Mouse (Mus musculus) kidney, embryonic 16.5 days (tissue): ENCODE results near the gene Pianp. TPM values are rescaled to one million over a fixed set of nuclear protein-coding genes. Genes with fewer than 3 reads are reported as not detected.

Experiments used
- ATAC-seq: fragments of 200-750 bp; cut with Nextera tagmentation; 2 replicates; pipeline ENCODE4 v1.8.0; 2017; ENCODE audit warnings: moderate TSS enrichment; ENCODE audit not compliant: low FRiP score, low TSS enrichment
- H3K27ac ChIP-seq: fragments of 300-500 bp; sonication (generic); 2 replicates; pipeline ENCODE4 v1.5.1; 2014; ENCODE audit warnings: low read length
- H3K27me3 ChIP-seq: fragments of 300-500 bp; sonication (generic); 2 replicates; pipeline ENCODE4 v1.6.1; 2014; ENCODE audit warnings: low read length, control low read depth, mixed read lengths; ENCODE audit not compliant: insufficient read depth
- H3K36me3 ChIP-seq: fragments of 300-500 bp; sonication (generic); 2 replicates; pipeline ENCODE4 v1.6.1; 2014; ENCODE audit warnings: low read length, control low read depth, mixed read lengths; ENCODE audit not compliant: insufficient read depth
- H3K4me1 ChIP-seq: fragments of 300-500 bp; sonication (generic); 2 replicates; pipeline ENCODE4 v1.6.1; 2014; ENCODE audit warnings: low read length, control low read depth, mixed read lengths; ENCODE audit not compliant: insufficient read depth
- H3K4me2 ChIP-seq: fragments of 300-500 bp; sonication (generic); replicated peaks from 2 replicates; pipeline ENCODE4 v1.6.1; 2014; ENCODE audit warnings: low read depth, low read length
- H3K4me3 ChIP-seq: fragments of 300-500 bp; sonication (generic); 2 replicates; pipeline ENCODE4 v1.5.1; 2014; ENCODE audit warnings: mild to moderate bottlenecking, low read length
- H3K9ac ChIP-seq: fragments of 300-500 bp; sonication (generic); replicated peaks from 2 replicates; pipeline ENCODE4 v1.6.1; 2014; ENCODE audit warnings: low read length
- H3K9me3 ChIP-seq: fragments of 300-500 bp; sonication (generic); 2 replicates; pipeline ENCODE4 v1.6.1; 2016; ENCODE audit warnings: low read length, control low read depth
- WGBS: fragments of 180-500 bp; shearing (Covaris S2); extraction: QIAGEN DNeasy Blood & Tissue Kit; methylation state at CpG from one replicate; pipeline ENCODE4 v1.1.7; 2014; 5-methylcytosine and 5-hydroxymethylcytosine counted together
- polyA plus RNA-seq: library from polyadenylated mRNA; unstranded; fragments of >200 nt; fragmentation: Nextera tagmentation; extraction: Ambion mirVana; gene quantifications from 2 replicates; pipeline ENCODE4 v1.2.1, GENCODE M21; 2015

Pianp gene
- polyA plus RNA-seq, 1 experiment from 2014 or later = 2.3 TPM

DNA sequence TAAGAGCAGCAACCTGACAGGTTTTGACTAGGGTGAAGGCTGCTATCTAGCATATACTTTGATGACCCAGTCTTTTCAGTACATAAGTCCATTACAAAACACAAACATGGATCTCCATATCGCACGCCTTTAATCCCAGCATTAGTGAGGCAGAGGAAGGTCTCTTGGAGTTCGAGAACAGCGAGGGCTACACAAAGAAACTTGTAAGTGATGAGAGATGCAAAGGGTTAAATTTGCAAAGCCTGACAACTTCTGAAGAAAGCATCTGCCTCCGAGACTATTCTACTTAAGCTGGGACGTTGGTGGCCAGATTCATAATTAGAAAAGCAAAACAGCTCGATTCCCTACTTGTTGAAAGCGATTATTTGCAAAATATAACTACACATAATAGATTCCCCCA, 42.6 kb downstream of the Pianp start:
- Histone ChIP-seq H3K36me3 (peaks cover 40% of the 10 kb centered on the region), H3K9ac (peak overlapping the region; percentile 53), H3K4me2 (peak overlapping the region; percentile 58), H3K4me3 (peak overlapping the region; percentile 66), H3K4me1 (peaks cover 9% of the 10 kb centered on the region), H3K27ac (peak overlapping the region; percentile 84), H3K27me3 (no peaks in the 10 kb centered on the region), H3K9me3 (no peaks in the 10 kb centered on the region)
- peak; percentile 7; the same call in 1 of the 2 replicates for ATAC-seq
- 8% methylated on average over 8 of the region's 8 CpGs for WGBS

DNA sequence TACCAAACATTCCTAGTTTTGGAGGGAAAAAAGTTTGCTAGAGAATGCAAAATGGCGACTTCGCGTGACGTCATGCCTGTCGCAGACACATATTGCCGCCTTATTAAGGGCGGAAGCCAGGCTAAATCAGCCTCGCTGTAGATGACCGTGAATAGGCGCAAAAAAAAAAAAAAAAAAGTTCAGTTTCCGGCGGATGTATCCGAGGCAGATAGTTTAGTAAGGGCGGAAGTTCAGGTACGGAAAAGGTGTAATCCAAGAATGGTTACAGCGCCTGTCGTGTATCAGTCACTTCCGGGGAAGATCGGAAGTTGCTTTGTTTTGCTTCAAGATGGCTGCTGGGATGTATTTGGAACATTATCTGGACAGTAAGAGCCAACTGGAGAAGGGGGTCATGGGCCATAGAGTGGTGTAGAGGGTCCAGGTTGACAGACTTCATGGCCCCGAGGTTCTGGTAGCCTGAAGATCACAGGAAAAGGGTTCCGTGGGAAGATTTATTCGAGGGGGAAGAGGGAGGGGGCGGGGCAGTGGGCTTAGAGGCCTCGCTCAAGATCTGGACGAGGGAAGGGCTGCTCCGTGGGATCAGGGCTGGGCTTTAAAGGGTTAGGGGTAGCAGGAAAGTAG, 43.1 kb downstream of the Pianp start, which contains the start of gene Ing4:
Gene Ing4, plus strand, starts transcription at position 228 of the 621 bp plus-strand sequence.
- peak within 1 kb of the TSS; percentile 75 for H3K9ac ChIP-seq
- peak; percentile 97 for ATAC-seq
- under 1% methylated on average over 26 of the region's 26 CpGs for WGBS
- H3K4me2 ChIP-seq = peak within 1 kb of the TSS; percentile 81
- H3K27ac ChIP-seq = peak within 1 kb of the TSS; percentile 84
- no peaks in the 10 kb centered on the region for H3K9me3 ChIP-seq
- no peaks in the 10 kb centered on the region for H3K27me3 ChIP-seq
- peak within 1 kb of the TSS; percentile 66 for H3K4me3 ChIP-seq
- H3K4me1 ChIP-seq = peaks cover 9% of the 10 kb centered on the region
- peaks cover 44% of the 10 kb centered on the region for H3K36me3 ChIP-seq

DNA sequence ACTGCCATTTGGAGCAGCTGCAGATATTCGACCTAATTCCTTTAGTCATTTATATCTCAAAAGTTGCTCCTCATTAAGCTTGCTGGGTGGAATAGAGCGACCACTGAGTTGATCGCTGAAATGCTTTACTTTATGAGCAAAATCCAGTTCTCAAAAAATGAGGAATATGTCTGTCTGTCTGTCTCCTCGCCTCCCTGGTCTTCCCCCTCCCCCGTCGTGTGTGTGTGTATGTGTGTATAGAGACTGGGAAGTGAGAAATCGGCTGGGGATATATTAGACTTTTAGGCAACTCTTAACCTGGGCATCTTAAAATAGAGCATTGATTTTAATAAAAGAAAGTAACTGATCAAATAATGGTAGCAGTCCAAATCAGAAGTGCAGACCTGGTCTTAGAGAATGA, 43.7 kb downstream of the Pianp start:
- Histone ChIP-seq H3K9me3 (no peaks in the 10 kb centered on the region), H3K36me3 (peaks cover 44% of the 10 kb centered on the region), H3K4me2 (peak overlapping the region; percentile 81), H3K9ac (peak overlapping the region; percentile 75), H3K27ac (peak overlapping the region; percentile 69), H3K4me1 (peaks cover 9% of the 10 kb centered on the region), H3K4me3 (peak overlapping the region; percentile 66), H3K27me3 (no peaks in the 10 kb centered on the region)
- 17% methylated on average over 7 of the region's 7 CpGs for WGBS
- no peak for ATAC-seq

DNA sequence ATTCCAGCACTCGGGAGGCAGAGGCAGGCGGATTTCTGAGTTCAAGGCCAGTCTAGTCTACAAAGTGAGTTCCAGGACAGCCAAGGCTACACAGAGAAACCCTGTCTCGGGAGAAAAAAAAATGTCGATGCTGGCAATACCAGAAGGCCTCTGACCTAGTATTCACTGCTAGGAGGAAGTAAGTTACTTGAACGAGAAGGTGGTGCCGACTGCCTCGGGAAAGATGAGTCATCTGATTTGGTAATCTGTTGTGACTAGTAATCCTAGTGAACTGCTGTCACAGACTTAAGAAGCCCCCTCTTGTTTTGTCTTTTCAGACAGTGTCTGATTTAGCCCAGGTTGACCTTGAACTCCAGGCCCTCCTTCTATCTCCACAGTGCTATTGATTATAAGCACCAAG, 44.6 kb downstream of the Pianp start:
- ATAC-seq = no peak
- Histone ChIP-seq H3K4me3 (no peak overlapping the region), H3K27me3 (no peaks in the 10 kb centered on the region), H3K27ac (no peak overlapping the region), H3K9ac (no peak overlapping the region), H3K4me2 (no peak overlapping the region), H3K9me3 (no peaks in the 10 kb centered on the region), H3K4me1 (peaks cover 9% of the 10 kb centered on the region), H3K36me3 (peaks cover 38% of the 10 kb centered on the region)
- WGBS = 88% methylated on average over 7 of the region's 7 CpGs

DNA sequence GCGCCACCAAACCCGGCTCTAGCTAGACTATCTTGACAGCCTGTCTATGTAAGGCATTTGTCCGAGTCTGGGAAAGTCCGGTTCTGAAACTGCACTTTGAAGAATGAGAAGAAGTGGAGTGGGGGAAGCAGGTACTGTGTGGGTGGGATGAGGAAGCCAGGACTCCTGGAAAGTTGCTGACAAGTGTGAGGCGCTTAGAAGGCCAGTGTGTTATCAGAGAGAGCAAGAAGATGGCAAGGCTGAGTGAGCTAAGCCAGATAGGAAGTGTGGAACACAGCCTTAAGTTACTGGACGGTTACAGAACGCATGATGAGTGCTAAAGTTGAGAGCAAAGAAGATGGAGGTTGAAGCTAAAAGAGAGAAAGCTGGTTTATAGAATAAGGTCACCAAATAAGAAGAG, 45.6 kb downstream of the Pianp start:
- H3K9ac ChIP-seq = no peak overlapping the region
- H3K36me3 ChIP-seq = peaks cover 39% of the 10 kb centered on the region
- peaks cover 9% of the 10 kb centered on the region for H3K4me1 ChIP-seq
- no peak overlapping the region for H3K4me3 ChIP-seq
- H3K4me2 ChIP-seq = no peak overlapping the region
- no peak overlapping the region for H3K27ac ChIP-seq
- H3K27me3 ChIP-seq = no peaks in the 10 kb centered on the region
- no peak for ATAC-seq
- H3K9me3 ChIP-seq = no peaks in the 10 kb centered on the region
- 94% methylated on average over 7 of the region's 7 CpGs for WGBS

DNA sequence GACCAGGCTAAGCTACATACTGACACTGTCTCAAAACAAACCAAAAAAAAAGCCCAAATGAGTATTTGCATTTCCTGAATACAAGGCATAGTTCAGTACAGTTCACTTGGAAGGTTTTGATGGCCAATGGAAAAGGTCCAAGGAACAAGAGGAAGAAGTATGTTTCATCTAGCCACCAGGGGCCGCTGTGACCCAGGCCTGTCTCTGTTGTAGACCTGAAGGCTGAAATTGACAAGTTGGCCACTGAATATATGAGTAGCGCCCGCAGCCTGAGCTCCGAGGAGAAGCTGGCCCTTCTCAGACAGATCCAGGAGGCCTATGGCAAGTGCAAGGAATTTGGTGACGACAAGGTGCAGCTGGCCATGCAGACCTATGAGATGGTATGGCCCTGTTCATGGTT, 50.2 kb downstream of the Pianp start:
- no peak overlapping the region for H3K27ac ChIP-seq
- WGBS = 33% methylated on average over 5 of the region's 5 CpGs
- no peak overlapping the region for H3K4me2 ChIP-seq
- H3K9me3 ChIP-seq = no peaks in the 10 kb centered on the region
- H3K9ac ChIP-seq = no peak overlapping the region
- peak; percentile 43; the same call in 1 of the 2 replicates for ATAC-seq
- peaks cover 74% of the 10 kb centered on the region for H3K36me3 ChIP-seq
- H3K4me1 ChIP-seq = no peaks in the 10 kb centered on the region
- H3K27me3 ChIP-seq = no peaks in the 10 kb centered on the region
- H3K4me3 ChIP-seq = no peak overlapping the region

DNA sequence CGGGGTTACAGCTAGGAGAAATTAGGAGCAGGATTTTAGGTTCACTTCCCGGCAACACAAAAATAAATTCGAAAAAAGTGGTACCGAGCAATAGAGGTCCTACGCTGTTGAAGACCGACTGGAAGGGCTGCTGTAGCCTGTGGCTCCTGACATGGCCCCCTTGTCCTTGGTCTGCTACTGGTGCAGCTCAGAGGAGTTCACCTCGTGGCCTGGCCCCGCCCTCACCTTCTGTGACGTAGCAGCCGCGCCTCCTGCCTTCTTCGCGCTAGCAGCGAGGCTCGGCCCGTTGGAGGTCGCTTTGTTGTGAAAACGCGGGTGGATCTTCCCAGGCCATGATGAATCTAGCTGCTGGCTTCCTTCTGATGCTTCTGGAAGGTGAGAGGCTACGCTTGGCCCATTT, 53.2 kb downstream of the Pianp start, which contains the start of gene Acrbp:
Gene Acrbp, plus strand, starts transcription at position 12 of the 400 bp plus-strand sequence.
- H3K4me3 ChIP-seq = no peak within 1 kb of the TSS
- WGBS = 39% methylated on average over 20 of the region's 20 CpGs
- peaks cover 78% of the 10 kb centered on the region for H3K36me3 ChIP-seq
- H3K27me3 ChIP-seq = no peaks in the 10 kb centered on the region
- no peak within 1 kb of the TSS for H3K9ac ChIP-seq
- no peak for ATAC-seq
- no peaks in the 10 kb centered on the region for H3K4me1 ChIP-seq
- no peak within 1 kb of the TSS for H3K27ac ChIP-seq
- H3K9me3 ChIP-seq = no peaks in the 10 kb centered on the region
- no peak within 1 kb of the TSS for H3K4me2 ChIP-seq

DNA sequence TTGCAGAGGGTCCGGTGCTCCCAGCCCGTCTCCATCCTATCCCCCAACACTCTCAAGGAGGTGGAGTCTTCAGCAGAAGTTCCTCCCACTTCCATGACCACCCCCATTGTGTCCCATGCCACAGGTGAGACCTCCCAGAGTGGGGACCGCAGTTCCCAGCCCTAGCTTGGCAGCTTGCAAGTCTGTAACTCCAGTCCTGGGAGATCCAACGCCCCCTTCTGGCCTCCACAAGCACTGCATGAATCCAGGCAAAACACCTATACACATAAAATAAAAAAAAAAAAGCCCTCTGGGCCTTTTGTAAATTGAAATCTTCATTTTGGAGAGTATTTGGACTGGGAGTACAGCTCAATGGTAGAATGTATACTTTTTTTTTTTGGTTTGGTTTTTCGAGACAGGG, 54.7 kb downstream of the Pianp start:
- Histone ChIP-seq H3K4me3 (no peak overlapping the region), H3K9ac (no peak overlapping the region), H3K27me3 (no peaks in the 10 kb centered on the region), H3K4me1 (no peaks in the 10 kb centered on the region), H3K9me3 (no peaks in the 10 kb centered on the region), H3K4me2 (no peak overlapping the region), H3K36me3 (peaks cover 70% of the 10 kb centered on the region), H3K27ac (no peak overlapping the region)
- WGBS = 66% methylated on average over 5 of the region's 5 CpGs
- no peak for ATAC-seq

Other genes with a start within 250 kb of the Pianp start
- 0.14 TPM in 1 of 2 replicates, not detected in the other for gene Gm45234, start 240.7 kb upstream of the Pianp start, polyA plus RNA-seq
- gene Atn1, start 240.2 kb upstream of the Pianp start, polyA plus RNA-seq = 16.4 and 20.2 TPM in 2 replicates
- gene Eno2, start 227.0 kb upstream of the Pianp start, polyA plus RNA-seq = 10.9 and 15.3 TPM in 2 replicates
- gene Lrrc23, start 217.0 kb upstream of the Pianp start, polyA plus RNA-seq = 1.0 and 1.2 TPM in 2 replicates
- gene Spsb2, start 188.0 kb upstream of the Pianp start, polyA plus RNA-seq = 20.9 and 21.5 TPM in 2 replicates
- 851 and 866 TPM in 2 replicates for gene Tpi1, start 182.4 kb upstream of the Pianp start, polyA plus RNA-seq
- 174 TPM in 2 replicates for gene Usp5, start 167.2 kb upstream of the Pianp start, polyA plus RNA-seq
- 187 and 193 TPM in 2 replicates for gene Cdca3, start 167.1 kb upstream of the Pianp start, polyA plus RNA-seq
- gene Gnb3, start 156.4 kb upstream of the Pianp start, polyA plus RNA-seq = 1.7 and 1.8 TPM in 2 replicates
- 10.4 and 19.3 TPM in 2 replicates for gene P3h3, start 138.9 kb upstream of the Pianp start, polyA plus RNA-seq
- 1.1 and 1.4 TPM in 2 replicates for gene Gpr162, start 132.7 kb upstream of the Pianp start, polyA plus RNA-seq
- gene Cd4, start 108.5 kb upstream of the Pianp start, polyA plus RNA-seq = 0.10 and 0.28 TPM in 2 replicates
- 1.3 and 2.6 TPM in 2 replicates for gene Lag3, start 85.0 kb upstream of the Pianp start, polyA plus RNA-seq
- gene Ptms, start 76.6 kb upstream of the Pianp start, polyA plus RNA-seq = 269 and 274 TPM in 2 replicates
- 366 and 380 TPM in 2 replicates for gene Mlf2, start 65.3 kb upstream of the Pianp start, polyA plus RNA-seq
- 178 and 179 TPM in 2 replicates for gene Cops7a, start 31.2 kb upstream of the Pianp start, polyA plus RNA-seq
- 13.7 and 14.7 TPM in 2 replicates for gene Zfp384, start 12.5 kb downstream of the Pianp start, polyA plus RNA-seq
- gene Ing4, start 43.1 kb downstream of the Pianp start, polyA plus RNA-seq = 152 and 158 TPM in 2 replicates
- 16.3 and 20.4 TPM in 2 replicates for gene Acrbp, start 53.0 kb downstream of the Pianp start, polyA plus RNA-seq
- 0.30 and 0.60 TPM in 2 replicates for gene Lpar5, start 71.2 kb downstream of the Pianp start, polyA plus RNA-seq
- gene Chd4, start 99.3 kb downstream of the Pianp start, polyA plus RNA-seq = 72.0 and 80.4 TPM in 2 replicates
- gene Nop2, start 135.2 kb downstream of the Pianp start, polyA plus RNA-seq = 68.6 and 69.3 TPM in 2 replicates
- gene Iffo1, start 148.5 kb downstream of the Pianp start, polyA plus RNA-seq = 7.9 and 8.7 TPM in 2 replicates
- 2,036 and 2,102 TPM in 2 replicates for gene Gapdh, start 169.8 kb downstream of the Pianp start, polyA plus RNA-seq
- gene Ncapd2, start 195.0 kb downstream of the Pianp start, polyA plus RNA-seq = 151 and 163 TPM in 2 replicates
- gene Mrpl51, start 195.1 kb downstream of the Pianp start, polyA plus RNA-seq = 213 and 228 TPM in 2 replicates
- 7.5 and 7.7 TPM in 2 replicates for gene Vamp1, start 218.9 kb downstream of the Pianp start, polyA plus RNA-seq
- gene Tapbpl, start 235.2 kb downstream of the Pianp start, polyA plus RNA-seq = 7.4 and 8.2 TPM in 2 replicates
- 2.1 and 2.5 TPM in 2 replicates for gene Cd27, start 240.3 kb downstream of the Pianp start, polyA plus RNA-seq